8 mouse cellular contexts compared by ENCODE assay signal in genomic region chr8:95715676-95716531, GRCm38 (mm10). TPM values are rescaled to one million over a fixed set of nuclear protein-coding genes. Genes with fewer than 3 reads are reported as not detected.
DNase-seq lines count a peak whose midpoint lies in the region; ATAC-seq and TF ChIP-seq lines count a peak whose summit lies in the region.

Gene Setd6 (plus strand): TSS chr8:95715881.

- peak; percentile 50; the same call in 1 of the 2 replicates for TF ChIP-seq EP300 in ES-Bruce4 (IDR thresholded peaks at IDR 0.05; ENCODE audit: insufficient read depth, low read depth, low read length)

- peak; percentile 89 for ATAC-seq in forebrain, embryonic 11.5 days (replicated peaks; ENCODE audit: low FRiP score)
- peak; percentile 86 for ATAC-seq in heart, embryonic 15.5 days (replicated peaks; ENCODE audit: insufficient number of reproducible peaks, insufficient read depth, low FRiP score, low read depth)
- peak; percentile 91 for ATAC-seq in neural tube, embryonic 14.5 days (ENCODE audit: low read depth)

- H3K4me1 ChIP-seq in ES-Bruce4 (ENCODE audit: control insufficient read depth, insufficient read depth, low read length): peaks cover 3% of the 10 kb centered on the region
- H3K4me1 ChIP-seq in forebrain, embryonic 11.5 days (replicated peaks; ENCODE audit: control insufficient read depth, insufficient read depth, low read length): peaks cover 8% of the 10 kb centered on the region; the same call in 1 of the 2 replicates
- H3K4me1 ChIP-seq in heart, embryonic 15.5 days (replicated peaks): peaks cover 19% of the 10 kb centered on the region
- peaks cover 14% of the 10 kb centered on the region; the same call in 1 of the 2 replicates for H3K4me1 ChIP-seq in neural tube, embryonic 14.5 days (ENCODE audit: control insufficient read depth, insufficient read depth, low read length)

- peak within 1 kb of the TSS; percentile 85 for H3K4me2 ChIP-seq in forebrain, embryonic 11.5 days (ENCODE audit: low read depth, low read length, severe bottlenecking)
- peak within 1 kb of the TSS; percentile 90 for H3K4me2 ChIP-seq in heart, embryonic 15.5 days
- peak within 1 kb of the TSS; percentile 95 for H3K4me2 ChIP-seq in neural tube, embryonic 14.5 days (ENCODE audit: low read depth, low read length)

- H3K27me3 ChIP-seq in ES-Bruce4 (ENCODE audit: control insufficient read depth, insufficient read depth, low read length, poor library complexity, severe bottlenecking): no peaks in the 10 kb centered on the region
- H3K27me3 ChIP-seq in forebrain, embryonic 11.5 days (ENCODE audit: control insufficient read depth, insufficient read depth, low read length): no peaks in the 10 kb centered on the region
- no peaks in the 10 kb centered on the region for H3K27me3 ChIP-seq in heart, embryonic 15.5 days
- H3K27me3 ChIP-seq in neural tube, embryonic 14.5 days (ENCODE audit: control insufficient read depth, insufficient read depth, low read length): no peaks in the 10 kb centered on the region

- peak within 1 kb of the TSS; percentile 94 for H3K4me3 ChIP-seq in ES-Bruce4 (ENCODE audit: low read depth, low read length)
- H3K4me3 ChIP-seq in forebrain, embryonic 11.5 days (ENCODE audit: low read depth, low read length): peak within 1 kb of the TSS; percentile 80
- peak within 1 kb of the TSS; percentile 64 for H3K4me3 ChIP-seq in heart, embryonic 15.5 days
- peak within 1 kb of the TSS; percentile 78 for H3K4me3 ChIP-seq in neural tube, embryonic 14.5 days (ENCODE audit: low read depth, low read length)

- peak within 1 kb of the TSS; percentile 95 for H3K9ac ChIP-seq in ES-Bruce4 (ENCODE audit: low read depth, poor library complexity, severe bottlenecking)
- peak within 1 kb of the TSS; percentile 82 for H3K9ac ChIP-seq in forebrain, embryonic 11.5 days (ENCODE audit: low read length)
- peak within 1 kb of the TSS; percentile 60 for H3K9ac ChIP-seq in heart, embryonic 15.5 days
- H3K9ac ChIP-seq in neural tube, embryonic 14.5 days (replicated peaks; ENCODE audit: low read depth, low read length): peak within 1 kb of the TSS; percentile 83

- no peaks in the 10 kb centered on the region for H3K9me3 ChIP-seq in ES-Bruce4 (replicated peaks; ENCODE audit: control insufficient read depth, insufficient read depth, low read length, poor library complexity, severe bottlenecking)
- H3K9me3 ChIP-seq in forebrain, embryonic 11.5 days (ENCODE audit: control insufficient read depth, low read length): no peaks in the 10 kb centered on the region
- H3K9me3 ChIP-seq in heart, embryonic 15.5 days (replicated peaks): no peaks in the 10 kb centered on the region
- H3K9me3 ChIP-seq in neural tube, embryonic 14.5 days (ENCODE audit: control insufficient read depth, low read length): no peaks in the 10 kb centered on the region

- H3K27ac ChIP-seq in ES-Bruce4 (ENCODE audit: insufficient read depth, low read length): peak within 1 kb of the TSS; percentile 77
- no peak within 1 kb of the TSS for H3K27ac ChIP-seq in forebrain, embryonic 11.5 days (ENCODE audit: low read depth, low read length)
- peak within 1 kb of the TSS; percentile 64 for H3K27ac ChIP-seq in heart, embryonic 15.5 days
- H3K27ac ChIP-seq in neural tube, embryonic 14.5 days (ENCODE audit: low read depth, low read length): peak within 1 kb of the TSS; percentile 67

- under 1% methylated on average over 79 of the region's 79 CpGs for WGBS in forebrain, embryonic 11.5 days
- under 1% methylated on average over 76 of the region's 79 CpGs for WGBS in heart, embryonic 15.5 days
- WGBS in neural tube, embryonic 14.5 days: under 1% methylated on average over 66 of the region's 79 CpGs

- peaks cover 38% of the 10 kb centered on the region for H3K36me3 ChIP-seq in ES-Bruce4 (ENCODE audit: control insufficient read depth, insufficient read depth, low read length, poor library complexity, severe bottlenecking)
- no peaks in the 10 kb centered on the region for H3K36me3 ChIP-seq in forebrain, embryonic 11.5 days (ENCODE audit: control insufficient read depth, insufficient read depth, low read length)
- peaks cover 49% of the 10 kb centered on the region for H3K36me3 ChIP-seq in heart, embryonic 15.5 days
- H3K36me3 ChIP-seq in neural tube, embryonic 14.5 days (ENCODE audit: control insufficient read depth, insufficient read depth, low read length): peaks cover 38% of the 10 kb centered on the region

- peak; percentile 85 for DNase-seq in c-Kit-positive CD71-positive TER-119-negative erythroid progenitor cells, embryonic 14.5 days (ENCODE audit: low read depth)
- peak; percentile 93 for DNase-seq in forebrain, embryonic 11.5 days (ENCODE audit: low spot score)
- peak; percentile 92 to 94 for DNase-seq in kidney, postnatal 25 days
- DNase-seq in lung, adult 18-20 months: peak; percentile 86 to 89
- DNase-seq in testis, postnatal 14 days (ENCODE audit: low spot score): peak; percentile 88

- TF ChIP-seq CTCF in ES-Bruce4 (IDR thresholded peaks at IDR 0.05; ENCODE audit: low read depth, low read length): no peak

- TF ChIP-seq POLR2A in ES-Bruce4 (IDR thresholded peaks at IDR 0.05; ENCODE audit: insufficient read depth, low read length): peak; percentile 89

RNA-seq across cellular contexts. Expression of gene Setd6, which starts in this region (rescaled TPM):
- polyA plus RNA-seq in ES-Bruce4 (2011; ENCODE audit: insufficient read depth, insufficient read length, low read depth, missing spikeins): 68.0 and 70.4 TPM in 2 replicates
- polyA plus RNA-seq in forebrain, embryonic 11.5 days (2014; fragmentation: Nextera tagmentation; extraction: Ambion mirVana): 27.5 and 30.0 TPM in 2 replicates
- polyA plus RNA-seq in heart, embryonic 15.5 days (2015; fragmentation: Nextera tagmentation; extraction: Ambion mirVana): 12.2 and 17.3 TPM in 2 replicates
- 30.7 and 31.9 TPM in 2 replicates for polyA plus RNA-seq in neural tube, embryonic 14.5 days (2014; fragmentation: Nextera tagmentation; extraction: Ambion mirVana)
